Mouse (Mus musculus) thymus, adult 2 months (tissue): Measurements from ENCODE around the gene Pla2g6. TPM values are rescaled to one million over a fixed set of nuclear protein-coding genes. Genes with fewer than 3 reads are reported as not detected.

Experiments
- DNase-seq: peaks from one replicate; pipeline ENCODE4 v3.0.0; 2021
- H3K27ac ChIP-seq: fragments of 200-500 bp; 2 replicates; pipeline ENCODE4 v1.5.1; 2012; ENCODE audit warnings: low read length, control low read depth; ENCODE audit not compliant: control insufficient read depth, insufficient read depth
- H3K27me3 ChIP-seq: fragments of 200-500 bp; 2 replicates; pipeline ENCODE4 v1.6.1; 2012; ENCODE audit warnings: mild to moderate bottlenecking, low read length, moderate library complexity, mixed read lengths; ENCODE audit not compliant: control insufficient read depth, insufficient read depth
- H3K36me3 ChIP-seq: fragments of 200-500 bp; 2 replicates; pipeline ENCODE4 v1.6.1; 2012; ENCODE audit warnings: mild to moderate bottlenecking, low read length, moderate library complexity; ENCODE audit not compliant: control insufficient read depth, insufficient read depth
- H3K4me1 ChIP-seq: fragments of 200-500 bp; replicated peaks from 2 replicates; pipeline ENCODE4 v1.6.1; 2012; ENCODE audit warnings: low read length; ENCODE audit not compliant: control insufficient read depth, insufficient read depth
- H3K4me3 ChIP-seq: fragments of 200-500 bp; 2 replicates; pipeline ENCODE4 v1.5.1; 2012; ENCODE audit warnings: mild to moderate bottlenecking, low read length, control low read depth, moderate library complexity; ENCODE audit not compliant: control insufficient read depth, insufficient read depth
- CTCF ChIP-seq: fragments of 200-500 bp; IDR thresholded peaks from 2 replicates; pipeline ENCODE4 v1.5.1; 2012; ENCODE audit warnings: mild to moderate bottlenecking, control low read depth, low read length, moderate library complexity, borderline replicate concordance; ENCODE audit not compliant: control insufficient read depth, poor library complexity, insufficient read depth; ENCODE audit errors: extremely low read depth
- POLR2A ChIP-seq: fragments of 200-500 bp; IDR thresholded peaks from 2 replicates; pipeline ENCODE4 v1.6.1; 2012; ENCODE audit warnings: mild to moderate bottlenecking, low read length, control low read depth, moderate library complexity; ENCODE audit not compliant: control insufficient read depth, poor library complexity, insufficient read depth; ENCODE audit errors: extremely low read depth
- WGBS: fragments of 180-500 bp; shearing (Covaris S2); methylation state at CpG from one replicate; pipeline ENCODE4 v1.1.7; 2018; 5-methylcytosine and 5-hydroxymethylcytosine counted together
- polyA plus RNA-seq: library from polyadenylated mRNA; depleted of rRNA; stranded (reverse); fragments of >200 nt; gene quantifications from 2 replicates; pipeline ENCODE4 v1.2.3, GENCODE M21; 2012

Pla2g6 gene
- polyA plus RNA-seq, 1 experiment, result 71.4 TPM

DNA sequence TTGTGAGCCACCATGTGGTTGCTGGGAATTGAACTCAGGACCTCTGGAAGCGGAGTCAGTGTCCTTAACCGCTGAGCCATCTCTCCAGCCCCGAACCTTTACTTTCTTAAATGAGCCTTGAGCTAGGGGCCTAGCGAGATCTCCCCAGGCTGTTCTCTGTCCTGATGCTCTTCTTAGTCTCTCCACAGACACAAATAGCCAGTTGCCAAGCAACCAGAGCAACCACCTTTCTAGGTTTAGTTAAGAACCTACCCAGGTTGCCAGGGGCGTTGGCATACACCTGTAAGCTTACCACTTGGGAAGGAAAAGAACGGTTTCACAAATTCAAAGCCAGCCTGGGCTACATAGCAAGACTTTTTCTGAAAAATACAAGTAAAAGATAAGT is 1.8 kb upstream of the Pla2g6 start:
- no peak for TF ChIP-seq POLR2A
- TF ChIP-seq CTCF, result no peak
- H3K27ac ChIP-seq, result no peak overlapping the region
- 94% methylated on average over 6 of the region's 6 CpGs for WGBS

DNA sequence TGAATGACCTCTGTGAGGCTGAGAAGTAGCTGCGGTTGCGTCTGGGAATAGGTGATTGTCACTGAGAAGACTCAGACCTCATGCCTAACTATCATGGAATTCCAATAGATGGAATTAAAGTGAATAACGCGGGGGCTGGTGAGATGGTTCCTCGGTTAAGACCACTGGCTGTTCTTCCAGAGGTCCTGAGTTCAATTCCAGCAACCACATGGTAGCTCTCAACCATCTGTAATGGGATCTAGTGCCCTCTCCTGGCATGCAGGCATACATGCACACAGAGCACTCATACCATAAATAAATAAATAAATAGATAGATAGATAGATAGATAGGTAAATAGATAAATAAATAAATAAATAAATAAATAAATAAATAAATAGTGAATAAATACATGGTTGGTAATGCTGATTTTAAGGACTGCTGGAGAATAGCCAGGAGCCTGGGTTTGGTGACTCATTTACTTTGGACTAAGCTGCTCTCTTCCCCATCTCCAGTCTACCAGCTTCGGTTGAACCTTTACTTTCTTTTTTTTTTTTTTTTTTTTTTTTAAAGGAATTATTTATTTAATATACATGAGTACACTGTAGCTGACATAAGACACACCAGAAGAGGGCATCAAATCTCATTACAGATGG is 1.3 kb upstream of the Pla2g6 start:
- Histone ChIP-seq H3K27me3 (no peaks in the 10 kb centered on the region), H3K4me3 (no peak overlapping the region), H3K27ac (no peak overlapping the region), H3K36me3 (no peaks in the 10 kb centered on the region), H3K4me1 (peaks cover 28% of the 10 kb centered on the region)
- no peak for DNase-seq
- TF ChIP-seq CTCF, result no peak
- TF ChIP-seq POLR2A, result no peak
- WGBS, result 97% methylated on average over 6 of the region's 6 CpGs

More for the DNA sequence above, 1.8 kb upstream of the Pla2g6 start:
- no peak overlapping the region for H3K4me3 ChIP-seq
- no peak for DNase-seq
- no peaks in the 10 kb centered on the region for H3K36me3 ChIP-seq
- H3K27me3 ChIP-seq, result no peaks in the 10 kb centered on the region
- peaks cover 22% of the 10 kb centered on the region for H3K4me1 ChIP-seq

DNA sequence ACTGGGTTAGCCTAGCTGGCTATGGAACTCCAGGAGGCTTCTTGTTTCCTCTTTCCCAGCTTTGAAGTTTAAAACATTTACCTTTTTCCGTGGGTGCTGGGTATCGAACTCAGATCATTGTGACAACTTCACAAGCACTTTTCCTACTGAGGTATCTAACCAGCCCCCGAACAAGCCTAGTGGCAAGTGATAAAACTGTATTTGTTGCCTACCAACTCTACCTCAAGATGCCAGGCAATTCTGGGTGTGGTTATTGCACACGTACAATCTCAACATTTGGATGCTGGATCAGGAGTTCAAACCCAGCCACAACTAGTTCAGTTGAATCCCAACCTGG is 717 bp upstream of the Pla2g6 start:
- Histone ChIP-seq H3K27me3 (no peaks in the 10 kb centered on the region), H3K4me1 (peaks cover 33% of the 10 kb centered on the region), H3K27ac (no peak overlapping the region), H3K36me3 (no peaks in the 10 kb centered on the region), H3K4me3 (no peak overlapping the region)
- DNase-seq, result no peak
- 72% methylated on average over 4 of the region's 4 CpGs for WGBS
- TF ChIP-seq POLR2A (no peak), CTCF (no peak)

DNA sequence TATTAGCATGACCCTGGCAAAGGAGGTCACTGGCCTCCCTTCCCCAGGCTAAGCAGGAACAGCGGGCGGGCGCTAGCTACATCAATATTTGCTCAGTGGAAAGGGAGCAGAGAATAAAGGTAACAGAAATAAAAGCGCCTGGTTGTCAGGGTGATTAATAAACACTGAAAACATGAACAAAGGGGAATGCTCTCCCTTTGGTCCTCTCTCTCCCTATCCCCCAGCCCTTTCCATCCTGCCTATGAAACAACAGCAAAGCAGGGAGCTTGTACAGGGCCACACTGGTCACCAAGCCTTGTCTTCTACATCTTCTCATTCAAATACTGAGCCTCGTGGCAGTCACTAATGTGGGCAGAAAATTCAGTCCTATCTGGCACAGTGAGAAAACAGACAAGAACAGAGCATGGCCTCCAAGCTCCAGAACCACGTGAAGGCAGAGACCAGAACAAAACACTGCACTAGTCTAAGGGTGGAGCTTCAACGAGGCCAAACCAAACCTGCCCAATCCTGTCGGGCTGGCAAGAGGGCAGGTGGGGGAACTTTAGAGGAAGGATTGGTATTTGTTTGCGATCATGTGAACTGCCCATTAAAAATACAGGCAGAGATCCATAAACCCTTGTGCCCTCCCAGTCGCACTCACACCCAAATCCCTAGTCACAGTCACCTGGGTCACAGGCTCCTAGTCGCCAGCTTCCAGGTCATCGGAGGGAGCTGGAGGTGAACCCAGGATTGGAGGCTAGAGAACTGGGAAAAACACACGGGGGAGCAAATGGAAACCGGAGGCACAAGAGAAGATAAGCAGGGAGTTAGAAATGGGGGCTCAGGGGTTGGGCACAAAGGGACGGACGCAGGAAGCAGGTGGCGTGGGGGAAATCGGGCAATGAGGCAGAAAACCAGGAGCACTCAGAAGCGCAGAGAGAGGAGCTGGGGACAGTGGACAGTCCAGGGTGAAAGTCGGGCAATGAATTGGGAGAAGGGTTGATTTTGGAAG is 924 bp downstream of the Pla2g6 start:
- no peaks in the 10 kb centered on the region for H3K36me3 ChIP-seq
- no peaks in the 10 kb centered on the region for H3K27me3 ChIP-seq
- no peak for DNase-seq
- TF ChIP-seq CTCF (no peak), POLR2A (no peak)
- H3K27ac ChIP-seq, result peak overlapping the region; percentile 67
- H3K4me3 ChIP-seq, result peak overlapping the region; percentile 63
- H3K4me1 ChIP-seq, result peaks cover 45% of the 10 kb centered on the region
- 19% methylated on average over 20 of the region's 20 CpGs for WGBS

DNA sequence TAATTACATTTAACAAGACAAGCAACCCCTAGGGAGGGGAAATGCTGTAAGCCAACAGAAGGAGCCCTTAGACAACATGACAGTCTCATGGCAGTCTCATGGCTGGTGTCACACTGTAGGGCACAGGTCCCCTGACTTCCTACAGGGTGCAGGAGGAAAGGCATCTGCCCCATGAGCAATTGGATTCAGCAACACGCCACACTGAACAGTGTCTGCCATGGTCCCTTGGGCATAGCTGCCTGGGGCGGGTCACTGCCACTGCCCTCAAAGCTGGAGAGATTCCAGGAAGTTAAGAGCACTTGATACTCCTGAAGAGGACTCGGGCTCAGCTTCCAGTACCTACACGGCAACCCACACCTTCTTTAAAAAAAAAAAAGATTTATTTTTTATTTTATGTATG is 1.9 kb downstream of the Pla2g6 start:
- TF ChIP-seq CTCF (no peak), POLR2A (no peak)
- Histone ChIP-seq H3K4me1 (peaks cover 52% of the 10 kb centered on the region), H3K4me3 (no peak overlapping the region), H3K36me3 (no peaks in the 10 kb centered on the region), H3K27me3 (no peaks in the 10 kb centered on the region), H3K27ac (peak overlapping the region; percentile 45; the same call in 1 of the 2 replicates)
- no peak for DNase-seq
- WGBS, result 83% methylated on average over 4 of the region's 4 CpGs

DNA sequence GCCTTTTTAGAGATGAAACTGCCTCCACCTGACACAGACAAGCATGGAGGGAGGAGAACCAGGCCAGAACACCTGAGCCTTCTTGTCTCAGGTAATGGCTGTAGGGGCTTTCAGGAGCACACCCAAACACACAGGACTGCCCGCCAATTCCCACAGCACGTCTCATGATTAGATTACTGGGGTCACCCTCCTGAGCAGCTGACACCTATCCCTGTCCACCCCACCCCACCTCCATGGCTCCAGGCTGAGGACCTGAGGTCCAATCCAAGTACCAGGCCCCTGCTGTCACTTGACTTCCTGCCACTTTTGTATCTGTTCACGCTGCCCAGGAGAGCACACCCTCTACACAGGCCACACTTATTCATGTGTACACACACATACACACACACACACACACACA is 2.4 kb downstream of the Pla2g6 start:
- WGBS, result 78% methylated on average over 3 of the region's 3 CpGs
- no peak for DNase-seq
- H3K36me3 ChIP-seq, result no peaks in the 10 kb centered on the region
- H3K4me3 ChIP-seq, result no peak overlapping the region
- TF ChIP-seq CTCF (no peak), POLR2A (no peak)
- peak overlapping the region; percentile 71 for H3K27ac ChIP-seq
- H3K27me3 ChIP-seq, result no peaks in the 10 kb centered on the region
- H3K4me1 ChIP-seq, result peaks cover 52% of the 10 kb centered on the region

DNA sequence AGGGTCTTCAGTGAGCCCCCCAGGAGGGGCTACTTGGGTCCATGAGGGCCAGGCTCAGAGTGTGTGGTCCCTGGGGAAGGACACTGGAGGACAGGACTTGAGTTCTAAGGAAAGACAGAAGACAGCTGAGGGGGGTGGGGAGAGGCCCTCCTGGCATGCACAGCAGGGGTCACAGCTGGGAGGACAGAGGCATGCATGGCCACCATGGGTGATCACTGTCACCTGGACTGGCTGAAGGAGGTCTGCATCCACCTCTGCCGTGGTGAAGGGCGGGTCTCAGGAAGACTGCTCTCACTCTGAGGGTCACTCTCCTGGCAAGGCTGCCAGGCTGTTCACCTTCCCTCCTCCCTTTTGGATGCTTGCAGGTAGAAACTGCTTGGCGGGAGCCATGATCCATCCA is 3.8 kb downstream of the Pla2g6 start:
- Histone ChIP-seq H3K4me1 (peaks cover 60% of the 10 kb centered on the region), H3K27ac (peak overlapping the region; percentile 88), H3K4me3 (no peak overlapping the region), H3K36me3 (no peaks in the 10 kb centered on the region), H3K27me3 (no peaks in the 10 kb centered on the region)
- TF ChIP-seq CTCF (no peak), POLR2A (no peak)
- DNase-seq, result no peak
- 100% methylated on average over 3 of the region's 3 CpGs for WGBS
